Mouse (Mus musculus): Measurements from ENCODE around the gene Mug2.
"Not testable (repeated sequence)": the region's sequence is repeated elsewhere in the genome, so short reads cannot be mapped to it uniquely, and the experiment has no call there.

The Mug2 gene

DNA sequence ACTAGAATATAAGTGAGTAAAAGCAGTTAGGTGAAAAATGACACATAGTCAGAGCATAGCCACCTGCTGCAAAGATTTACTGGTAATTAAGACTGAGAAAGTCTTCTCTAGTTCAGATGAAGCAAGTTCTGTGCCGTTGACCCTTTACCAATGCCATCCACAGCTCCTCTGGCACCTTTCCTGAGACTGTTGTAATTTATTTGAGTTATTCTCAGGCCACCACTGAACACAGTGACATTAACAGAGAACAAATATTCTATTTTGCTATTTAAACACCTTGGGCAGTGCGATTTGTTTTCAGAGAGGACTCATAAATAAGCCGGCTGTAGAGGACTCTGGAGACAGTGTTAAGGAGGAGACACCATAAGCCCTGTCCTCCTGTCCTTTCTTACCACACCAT is at the start of gene Mug2:
TSS of gene Mug2 (plus strand) at position 301 of the 400 bp plus-strand sequence.
- not testable (repeated sequence) for DNase-seq (ENCODE audit: extremely low read depth, insufficient read length, low spot score)

DNA sequence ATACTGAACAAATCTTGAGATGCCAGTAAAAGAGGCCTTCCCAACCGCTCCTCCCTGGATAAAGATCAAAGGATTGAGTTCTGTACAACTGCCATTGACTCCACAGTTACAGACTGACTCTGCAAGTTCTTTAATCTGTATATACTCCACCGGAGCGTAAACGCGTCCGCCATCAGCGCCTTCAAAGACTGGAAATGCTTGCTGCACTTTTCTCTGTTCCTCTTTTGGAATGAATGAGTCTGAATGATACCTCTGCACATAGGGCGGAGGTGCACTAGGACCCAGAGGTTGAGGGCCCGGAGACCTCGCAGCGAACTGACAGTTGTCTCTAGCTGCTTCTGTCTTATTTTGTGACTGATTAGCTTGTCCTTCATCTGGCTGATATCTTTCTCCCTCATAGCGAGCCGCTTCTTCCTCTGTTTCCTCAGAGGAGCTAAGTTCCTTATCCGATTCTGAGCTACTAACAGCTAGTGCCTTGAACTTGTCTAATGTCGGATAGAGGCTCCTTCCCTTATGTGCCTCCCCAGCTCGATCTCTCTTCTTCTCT is 48.7 kb upstream of the Mug2 start:
- DNase-seq (ENCODE audit: extremely low read depth, insufficient read length, low spot score), result not testable (repeated sequence)

DNA sequence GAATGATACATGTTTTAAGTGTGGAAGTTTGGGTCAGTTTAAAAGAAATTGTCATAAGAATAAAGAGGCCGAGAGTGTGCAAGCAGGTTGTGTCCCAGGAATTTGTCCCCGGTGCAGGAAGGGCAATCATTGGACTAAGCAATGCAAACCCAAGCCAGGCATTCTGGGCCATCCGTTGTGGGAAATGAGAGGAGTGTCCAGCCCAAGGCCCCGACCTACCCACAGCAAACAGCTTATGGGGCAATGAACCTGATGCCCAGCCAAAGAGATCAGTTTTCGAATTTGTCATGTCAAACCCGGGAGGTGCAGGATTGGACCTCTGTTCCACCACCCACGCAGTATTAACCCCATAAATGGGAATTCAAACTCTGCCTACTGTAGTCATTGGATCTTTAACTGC is 30.9 kb upstream of the Mug2 start:
- DNase-seq (ENCODE audit: extremely low read depth, insufficient read length, low spot score), result no peak

DNA sequence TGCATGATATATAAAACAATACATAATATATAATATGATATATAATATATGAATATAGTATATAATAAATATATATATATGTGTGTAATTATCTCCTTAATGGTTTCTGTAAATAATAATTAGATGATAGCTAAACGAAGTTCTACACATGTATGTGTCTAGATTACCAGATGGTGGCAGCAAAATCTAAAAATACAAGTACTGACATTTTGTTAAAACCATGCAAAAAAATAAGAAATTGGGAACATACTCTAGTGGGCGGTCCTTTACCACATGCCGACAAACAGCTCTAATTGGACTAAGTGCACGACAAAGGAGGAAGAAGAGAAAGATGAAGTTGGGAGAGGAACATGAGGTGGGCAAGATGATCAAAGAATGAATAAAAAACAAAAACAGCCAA is 94.3 kb downstream of the Mug2 start:
- DNase-seq (ENCODE audit: extremely low read depth, insufficient read length, low spot score), result no peak

DNA sequence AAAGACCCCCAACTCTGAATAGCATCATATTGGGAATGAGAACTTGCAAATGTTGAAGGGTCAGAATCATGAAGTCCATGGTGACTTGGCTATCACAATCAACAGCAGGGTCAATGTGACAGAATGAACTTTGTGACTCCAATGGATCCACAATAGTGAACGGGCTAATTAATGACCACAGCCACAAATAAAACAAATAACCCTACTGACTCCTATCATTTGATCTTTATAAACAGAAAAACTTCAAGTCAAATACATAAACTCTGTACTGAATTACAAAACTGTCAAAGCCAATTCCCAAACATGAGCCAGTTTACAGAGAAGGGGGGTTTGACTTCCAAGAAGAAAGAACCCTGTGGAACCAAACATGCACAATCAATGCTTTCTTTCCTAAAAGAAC is 95.1 kb downstream of the Mug2 start:
- no peak for DNase-seq (ENCODE audit: extremely low read depth, insufficient read length, low spot score)

DNA sequence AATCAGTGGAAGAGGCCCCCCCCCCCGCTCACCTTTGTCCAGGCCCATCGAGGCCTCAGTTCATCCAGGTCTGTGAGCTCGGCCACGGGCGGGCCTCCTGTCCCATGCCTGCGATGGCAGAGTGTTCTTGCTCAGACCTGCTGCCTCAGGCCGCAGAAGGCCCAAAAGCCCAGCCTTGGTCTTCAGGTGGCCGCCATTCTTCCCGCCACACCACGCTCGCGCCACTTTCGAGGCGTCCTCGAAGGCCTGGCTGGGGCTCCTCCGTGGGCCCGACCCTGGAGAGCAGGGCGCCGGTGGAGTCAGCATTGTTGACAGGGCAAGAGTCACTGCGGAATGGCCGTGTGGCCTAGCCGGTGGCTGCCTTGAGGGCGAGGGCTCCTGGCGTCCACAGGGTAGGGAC is 110.4 kb downstream of the Mug2 start:
- peak; percentile 1 for DNase-seq (ENCODE audit: extremely low read depth, insufficient read length, low spot score)

DNA sequence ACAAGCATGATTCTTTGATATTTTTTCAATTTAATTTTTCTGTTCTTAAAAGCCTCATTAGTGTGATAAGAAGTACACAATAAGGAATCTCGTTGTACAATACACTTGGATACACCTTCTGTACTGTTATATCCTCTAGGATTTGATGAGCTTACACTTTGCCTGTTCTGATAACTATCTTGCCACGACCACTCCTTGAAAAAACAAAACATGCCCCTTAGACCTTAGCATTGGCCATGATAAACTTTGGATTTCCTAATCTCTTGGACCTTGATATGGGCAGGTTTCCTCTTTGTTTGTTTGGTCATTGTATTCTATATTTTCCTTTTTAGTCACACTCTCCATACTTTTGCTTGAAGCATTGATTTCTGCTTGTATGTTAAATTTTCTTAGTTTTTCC is 123.0 kb downstream of the Mug2 start:
- no peak for DNase-seq (ENCODE audit: extremely low read depth, insufficient read length, low spot score)

Data from 3134 (cell line).